ENCODE assay signal across 19 mouse cellular contexts in genomic region chr14:37430656-37431055, GRCm38 (mm10).
A peak's percentile ranks its signal among the peaks of the same experiment; 100 is the strongest.
DNase-seq lines count a peak whose midpoint lies in the region; ATAC-seq and TF ChIP-seq lines count a peak whose summit lies in the region.
"Had no signal": no experiment of that assay in that cellular context is flagged by ENCODE, and none has a peak within 500 bp of the region (broad histone marks: within the 10 kb centered on the region; RNA-seq: fewer than 3 reads in every experiment).

No protein-coding gene starts in this region.

- no peaks in the 10 kb centered on the region for H3K36me3 ChIP-seq in midbrain, postnatal 0 days (ENCODE audit: insufficient read depth, low read length)
- H3K36me3 ChIP-seq: heart, embryonic 12.5 days; limb, embryonic 15.5 days; stomach, embryonic 15.5 days had no signal

- no peak overlapping the region for H3K4me2 ChIP-seq in midbrain, postnatal 0 days (ENCODE audit: low read depth, low read length, poor library complexity, severe bottlenecking)
- H3K4me2 ChIP-seq: heart, embryonic 12.5 days; limb, embryonic 15.5 days; stomach, embryonic 15.5 days had no signal

- peak; percentile 59 for TF ChIP-seq CTCF in midbrain, postnatal 0 days (IDR thresholded peaks at IDR 0.05)

- no peak overlapping the region for H3K4me3 ChIP-seq in midbrain, postnatal 0 days (ENCODE audit: low read depth, low read length)
- H3K4me3 ChIP-seq: heart, embryonic 12.5 days; limb, embryonic 15.5 days; stomach, embryonic 15.5 days had no signal

- intact Hi-C loops in left cerebral cortex, postnatal 4 days (cut with DNase I), result no loop called here

- WGBS in midbrain, postnatal 0 days, result 54% methylated on average over 1 of the region's 1 CpGs

- H3K9me3 ChIP-seq in midbrain, postnatal 0 days (ENCODE audit: low read length), result no peaks in the 10 kb centered on the region
- H3K9me3 ChIP-seq: heart, embryonic 12.5 days; limb, embryonic 15.5 days; stomach, embryonic 15.5 days had no signal

- ATAC-seq in midbrain, postnatal 0 days (ENCODE audit: low FRiP score), result no peak
- ATAC-seq: forebrain, embryonic 14.5 days; intestine, postnatal 0 days; liver, postnatal 0 days had no signal

- peak; percentile 1 to 21 for DNase-seq in frontal cortex, adult 2 months (ENCODE audit: extremely low spot score in 1 of 2, low spot score in 1 of 2)
- no peak for DNase-seq in frontal cortex, postnatal 25 days (ENCODE audit: low spot score in 2 of 2)
- peak; percentile 1 for DNase-seq in left cerebral cortex, adult 11 months (ENCODE audit: low spot score)
- DNase-seq in left cerebral cortex, postnatal 4 days, result no peak
- peak; percentile 6 for DNase-seq in retina, adult 2 months (ENCODE audit: low read depth, low spot score)
- no peak for DNase-seq in retina, embryonic 14.5 days (ENCODE audit: low spot score)
- DNase-seq in midbrain, postnatal 0 days (ENCODE audit: low spot score), result peak; percentile 42
- DNase-seq in urinary bladder, adult 2 months (ENCODE audit: low spot score), result no peak
- DNase-seq: cerebellum, adult 18-20 months; gastrocnemius, postnatal 14 days; heart, postnatal 4 days; kidney, postnatal 10 days; liver, postnatal 0 days; spleen, adult 18-20 months had no signal

- H3K9ac ChIP-seq in midbrain, postnatal 0 days (replicated peaks; ENCODE audit: low read length, poor library complexity, severe bottlenecking), result no peak overlapping the region
- H3K9ac ChIP-seq: heart, embryonic 12.5 days; limb, embryonic 15.5 days; liver, postnatal 0 days; stomach, embryonic 15.5 days had no signal

- H3K27me3 ChIP-seq in midbrain, postnatal 0 days (ENCODE audit: insufficient read depth, low read length), result no peaks in the 10 kb centered on the region
- H3K27me3 ChIP-seq: heart, embryonic 12.5 days; limb, embryonic 15.5 days; stomach, embryonic 15.5 days had no signal

- H3K27ac ChIP-seq in midbrain, postnatal 0 days (ENCODE audit: low read depth, low read length), result no peak overlapping the region
- H3K27ac ChIP-seq: limb, embryonic 15.5 days; stomach, embryonic 15.5 days had no signal

- no peaks in the 10 kb centered on the region for H3K4me1 ChIP-seq in midbrain, postnatal 0 days (ENCODE audit: insufficient read depth, low read length)
- H3K4me1 ChIP-seq: heart, embryonic 12.5 days; limb, embryonic 15.5 days; stomach, embryonic 15.5 days had no signal

Comparison
In these comparisons a context has a peak if more than half of its experiments do, and no peak if none do; other contexts are left out.
1. DNase-seq: peak in frontal cortex, adult 2 months (2 of 2), left cerebral cortex, adult 11 months (single experiment), retina, adult 2 months (single experiment) and midbrain, postnatal 0 days (single experiment); none in frontal cortex, postnatal 25 days (0 of 2), left cerebral cortex, postnatal 4 days (single experiment), retina, embryonic 14.5 days (single experiment) and urinary bladder, adult 2 months (single experiment).